Comparison of ENCODE assay signal across 27 mouse cellular contexts in the genomic region with DNA sequence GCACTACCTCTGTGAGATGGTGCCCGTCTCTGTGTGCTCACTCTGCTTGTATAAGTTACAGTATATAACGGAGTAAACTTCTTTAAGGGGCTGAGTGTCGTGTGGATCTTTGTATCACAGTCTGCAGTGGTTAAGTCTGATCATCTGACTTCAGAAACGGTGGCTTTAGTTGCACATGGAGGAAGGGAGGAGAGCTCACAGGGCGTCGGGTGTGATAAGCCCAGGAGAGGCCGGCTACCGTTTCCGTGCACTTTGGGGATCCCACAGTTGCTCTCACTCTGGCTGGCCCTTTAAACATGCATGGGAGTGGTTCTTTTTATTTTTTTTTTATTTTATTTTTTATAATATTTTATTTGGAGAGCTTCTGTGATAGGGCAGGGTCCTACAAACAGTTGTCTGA.
DNase-seq lines count a peak whose midpoint lies in the region; ATAC-seq lines count a peak whose summit lies in the region.
"Had no signal": no experiment of that assay in that cellular context is flagged by ENCODE, and none has a peak within 500 bp of the region (broad histone marks: within the 10 kb centered on the region; RNA-seq: fewer than 3 reads in every experiment).

No protein-coding gene starts in this region.

- no peaks in the 10 kb centered on the region for H3K27me3 ChIP-seq in liver, embryonic 15.5 days
- H3K27me3 ChIP-seq in midbrain, embryonic 13.5 days = no peaks in the 10 kb centered on the region
- H3K27me3 ChIP-seq: forebrain, embryonic 15.5 days; hindbrain, embryonic 12.5 days; limb, embryonic 13.5 days; neural tube, embryonic 12.5 days had no signal

- no peaks in the 10 kb centered on the region for H3K36me3 ChIP-seq in liver, embryonic 15.5 days (replicated peaks)
- peaks cover 21% of the 10 kb centered on the region for H3K36me3 ChIP-seq in midbrain, embryonic 13.5 days

- 32% methylated on average over 9 of the region's 9 CpGs for WGBS in liver, embryonic 15.5 days (ENCODE audit: insufficient replicate concordance)
- WGBS in midbrain, embryonic 13.5 days = 92% methylated on average over 9 of the region's 9 CpGs

- peak; percentile 80 for ATAC-seq in liver, embryonic 15.5 days (ENCODE audit: insufficient read depth)
- ATAC-seq in midbrain, embryonic 13.5 days = no peak
- ATAC-seq: CD4-positive, CD25-positive, alpha-beta regulatory T cell, adult 4 months; forebrain, embryonic 15.5 days; intestine, postnatal 0 days had no signal

- H3K9ac ChIP-seq in liver, embryonic 15.5 days = no peak overlapping the region
- H3K9ac ChIP-seq in midbrain, embryonic 13.5 days (replicated peaks) = no peak overlapping the region
- H3K9ac ChIP-seq: forebrain, embryonic 15.5 days; hindbrain, embryonic 12.5 days; limb, embryonic 13.5 days; neural tube, embryonic 12.5 days had no signal

- H3K27ac ChIP-seq in liver, embryonic 15.5 days (replicated peaks) = no peak overlapping the region
- H3K27ac ChIP-seq in midbrain, embryonic 13.5 days = no peak overlapping the region
- H3K27ac ChIP-seq: forebrain, embryonic 10.5 days; forebrain, embryonic 15.5 days; hindbrain, embryonic 12.5 days; limb, embryonic 13.5 days; neural tube, embryonic 12.5 days had no signal

- no peak overlapping the region; the same call in 1 of the 2 replicates for H3K4me2 ChIP-seq in liver, embryonic 15.5 days
- H3K4me2 ChIP-seq in midbrain, embryonic 13.5 days (replicated peaks) = no peak overlapping the region
- H3K4me2 ChIP-seq: forebrain, embryonic 15.5 days; hindbrain, embryonic 12.5 days; limb, embryonic 13.5 days; midbrain, embryonic 11.5 days; neural tube, embryonic 12.5 days had no signal

- H3K4me3 ChIP-seq in liver, embryonic 15.5 days (replicated peaks) = no peak overlapping the region
- H3K4me3 ChIP-seq in midbrain, embryonic 13.5 days (replicated peaks) = no peak overlapping the region
- H3K4me3 ChIP-seq: forebrain, embryonic 10.5 days; forebrain, embryonic 15.5 days; hindbrain, embryonic 12.5 days; limb, embryonic 13.5 days; myocyte; neural tube, embryonic 12.5 days had no signal

- DNase-seq in testis, postnatal 10 days (ENCODE audit: low spot score) = peak; percentile 15
- DNase-seq in testis, postnatal 14 days (ENCODE audit: low spot score) = no peak
- peak; percentile 52 for DNase-seq in liver
- no peak for DNase-seq in gastrocnemius, postnatal 4 days (ENCODE audit: low spot score in 2 of 2)
- DNase-seq in kidney, postnatal 36 days = no peak
- DNase-seq: adrenal gland, postnatal 25 days; cerebellum, adult 2 months; cerebellum, postnatal 25 days; gastrocnemius, postnatal 25 days; heart, postnatal 36 days; kidney, postnatal 25 days; lung, adult 2 months; lung, postnatal 10 days; right cerebral cortex, adult 18-20 months; right cerebral cortex, postnatal 4 days; thymus, postnatal 14 days had no signal

- H3K9me3 ChIP-seq in liver, embryonic 15.5 days (replicated peaks) = no peaks in the 10 kb centered on the region
- no peaks in the 10 kb centered on the region for H3K9me3 ChIP-seq in midbrain, embryonic 13.5 days
- H3K9me3 ChIP-seq: forebrain, embryonic 15.5 days; hindbrain, embryonic 12.5 days; limb, embryonic 13.5 days; neural tube, embryonic 12.5 days had no signal

- H3K4me1 ChIP-seq in liver, embryonic 15.5 days (replicated peaks) = peaks cover 5% of the 10 kb centered on the region
- H3K4me1 ChIP-seq in midbrain, embryonic 13.5 days (replicated peaks) = no peaks in the 10 kb centered on the region
- H3K4me1 ChIP-seq: forebrain, embryonic 10.5 days; forebrain, embryonic 15.5 days; hindbrain, embryonic 12.5 days; limb, embryonic 13.5 days; neural tube, embryonic 12.5 days had no signal

Comparison
In these comparisons a context has a peak if more than half of its experiments do, and no peak if none do; other contexts are left out.
1. DNase-seq: peak in testis, postnatal 10 days (single experiment) and liver (single experiment); none in testis, postnatal 14 days (single experiment), gastrocnemius, postnatal 4 days (0 of 2) and kidney, postnatal 36 days (0 of 2).